Mouse (Mus musculus) liver (tissue): ENCODE results near the gene Gnpnat1.
A peak's percentile ranks its signal among the peaks of the same experiment; 100 is the strongest.

Experiments used
- DNase-seq: peaks from one replicate; pipeline ENCODE4 v3.0.0-alpha.2; 2020; ENCODE audit warnings: mixed read lengths

The Gnpnat1 gene

DNA sequence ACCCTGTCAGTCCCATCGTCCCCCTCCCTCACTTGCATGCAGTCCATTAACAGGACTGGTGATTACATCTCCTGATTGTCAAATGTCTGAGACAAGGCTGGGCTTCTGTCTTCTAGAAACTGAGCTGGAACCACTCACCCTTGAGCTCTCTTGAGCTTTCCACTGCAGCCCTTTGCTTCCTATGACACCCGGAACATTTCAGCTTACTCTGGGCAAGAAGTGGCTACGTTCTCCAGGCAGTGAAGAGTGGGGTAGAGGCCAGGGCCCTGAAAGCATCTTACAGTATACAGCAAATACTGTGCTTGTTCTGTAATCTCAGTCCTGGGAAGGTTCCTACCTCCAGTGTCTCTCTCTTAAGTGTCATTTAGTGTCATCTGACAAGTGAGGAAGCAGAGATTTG lies 15.5 kb downstream of the Gnpnat1 start:
- no peak for DNase-seq

DNA sequence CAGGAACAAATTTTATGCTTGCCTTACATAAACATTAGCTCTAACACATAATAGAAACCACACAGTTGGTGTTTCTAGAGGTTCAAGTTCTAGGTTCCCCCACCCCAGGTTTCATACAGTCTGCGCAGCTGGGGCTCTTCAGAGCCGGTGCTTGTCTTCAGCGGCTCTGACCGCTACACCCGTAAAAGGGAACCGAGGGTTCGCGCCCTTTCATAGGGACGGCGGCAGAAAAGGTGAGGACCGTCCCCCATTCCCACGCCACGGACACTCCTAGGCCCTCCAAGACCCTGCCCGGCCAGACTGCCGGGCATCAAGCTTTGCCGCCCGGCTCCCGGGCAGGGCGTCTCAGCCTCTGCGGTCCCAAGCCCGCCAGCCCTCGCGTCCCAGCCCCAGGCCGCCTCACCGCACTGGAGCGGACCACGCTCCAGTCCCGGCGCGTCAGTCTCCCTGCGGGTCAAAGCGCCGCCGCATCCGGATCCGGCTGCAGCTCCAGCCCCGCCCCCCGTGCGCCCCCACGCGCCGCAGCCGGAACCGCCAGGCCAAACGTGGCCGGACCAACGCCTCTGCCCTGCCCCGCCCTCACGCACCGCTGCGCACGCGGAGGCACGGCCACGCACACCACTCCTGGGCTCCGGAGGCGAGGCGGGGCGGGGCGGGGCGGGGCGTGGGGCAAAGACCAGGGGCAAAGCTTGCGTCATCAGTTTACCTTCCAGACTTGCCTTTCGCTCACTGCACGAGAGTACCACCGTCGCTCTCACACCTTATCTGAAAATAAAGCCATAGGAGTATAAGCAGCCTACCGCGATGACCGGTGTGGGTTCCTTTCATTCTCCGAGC lies 16.1 kb downstream of the Gnpnat1 start:
- DNase-seq: peak; percentile 90

DNA sequence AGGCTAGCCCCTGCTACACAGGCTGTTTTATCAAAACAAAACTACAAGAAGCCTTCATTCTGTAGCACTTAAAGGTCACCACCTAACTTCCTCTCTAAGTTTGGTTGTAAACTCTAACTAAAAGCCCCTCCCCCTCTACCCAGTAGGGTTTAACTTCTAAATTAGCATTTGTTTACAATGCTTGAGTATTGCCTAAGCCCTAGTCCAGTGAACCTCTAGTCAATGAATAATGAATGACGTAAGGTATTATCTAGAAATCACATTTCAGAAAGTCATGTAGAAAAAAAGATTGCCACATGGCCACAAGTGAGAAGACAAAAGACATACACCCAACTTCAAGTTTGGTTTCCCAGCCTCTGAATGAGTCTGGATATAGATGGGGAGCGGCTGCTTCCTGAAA lies 17.2 kb downstream of the Gnpnat1 start:
- DNase-seq: no peak

DNA sequence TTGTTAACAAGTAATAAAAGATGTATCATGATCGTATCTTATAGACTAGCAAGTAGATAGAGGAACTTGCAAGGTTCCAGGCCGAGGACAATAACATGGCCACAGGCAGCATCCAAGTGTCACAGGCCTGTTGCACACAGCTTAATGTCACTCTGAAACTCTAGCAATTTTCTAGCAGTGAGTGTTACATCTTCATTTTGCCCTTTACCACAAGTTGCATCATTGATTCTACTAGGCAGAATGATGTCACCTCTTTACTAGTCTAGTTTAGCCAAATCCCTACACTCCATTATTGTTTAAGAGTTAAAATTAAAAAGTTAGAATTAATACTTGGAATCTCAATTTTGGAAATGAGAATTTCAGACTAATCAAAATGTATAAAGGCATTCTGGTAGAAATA lies 19.1 kb downstream of the Gnpnat1 start:
- no peak for DNase-seq

DNA sequence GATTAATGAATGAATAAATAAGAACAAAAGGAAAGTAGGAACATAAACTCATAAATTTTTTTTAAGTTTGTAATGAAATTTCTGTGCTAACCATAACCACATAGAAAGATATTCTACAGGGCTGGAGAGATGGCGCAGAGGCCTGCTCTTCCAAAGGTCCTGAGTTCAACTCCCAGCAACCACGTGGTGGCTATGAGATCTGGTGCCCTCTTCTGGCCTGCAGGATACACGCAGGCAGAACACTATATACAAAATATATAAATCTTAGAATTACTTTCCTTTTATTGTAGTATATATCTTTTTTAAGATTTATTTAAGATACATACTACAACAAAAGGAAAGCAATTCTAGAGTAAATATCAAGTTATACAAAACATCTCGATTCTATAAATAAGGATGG lies 21.8 kb downstream of the Gnpnat1 start:
- DNase-seq: peak; percentile 9

DNA sequence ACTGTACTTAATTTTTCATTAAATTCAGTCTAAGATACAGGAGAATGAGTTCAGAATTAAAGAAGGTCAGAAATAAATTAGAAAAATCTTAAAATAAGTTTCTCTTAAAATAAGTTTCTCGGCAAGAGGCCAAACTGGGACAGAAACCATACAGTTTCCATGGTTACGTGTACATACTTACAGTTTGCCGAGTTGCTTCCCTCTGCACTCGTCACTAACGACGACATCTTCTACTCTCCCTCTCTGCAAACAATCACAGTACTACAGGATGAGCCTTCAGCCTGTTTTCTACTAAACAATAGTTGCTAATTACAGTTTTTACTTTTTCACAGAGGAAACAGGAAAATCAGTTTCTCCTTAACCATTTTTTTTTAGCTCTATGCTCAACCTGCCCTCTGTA lies 24.0 kb downstream of the Gnpnat1 start:
- DNase-seq: no peak

DNA sequence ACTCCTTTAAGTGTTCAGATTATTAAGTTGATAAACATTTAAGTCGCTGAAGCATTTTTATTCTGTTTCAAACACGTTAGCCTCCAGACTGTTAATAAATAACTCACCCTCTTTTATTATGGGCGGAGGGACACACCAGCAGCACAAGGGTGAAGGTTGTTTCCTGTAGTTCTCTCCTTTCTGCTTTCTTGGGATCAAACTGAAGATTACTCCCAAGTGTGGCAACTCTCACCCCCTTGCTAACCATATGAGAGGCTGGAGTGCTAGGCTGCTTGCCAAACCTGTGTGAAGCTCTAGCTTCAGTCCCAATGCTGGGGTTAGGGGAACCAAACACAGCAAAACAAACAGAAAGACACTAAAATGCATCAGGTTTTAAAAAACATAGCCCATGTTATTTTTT lies 25.9 kb downstream of the Gnpnat1 start:
- no peak for DNase-seq

DNA sequence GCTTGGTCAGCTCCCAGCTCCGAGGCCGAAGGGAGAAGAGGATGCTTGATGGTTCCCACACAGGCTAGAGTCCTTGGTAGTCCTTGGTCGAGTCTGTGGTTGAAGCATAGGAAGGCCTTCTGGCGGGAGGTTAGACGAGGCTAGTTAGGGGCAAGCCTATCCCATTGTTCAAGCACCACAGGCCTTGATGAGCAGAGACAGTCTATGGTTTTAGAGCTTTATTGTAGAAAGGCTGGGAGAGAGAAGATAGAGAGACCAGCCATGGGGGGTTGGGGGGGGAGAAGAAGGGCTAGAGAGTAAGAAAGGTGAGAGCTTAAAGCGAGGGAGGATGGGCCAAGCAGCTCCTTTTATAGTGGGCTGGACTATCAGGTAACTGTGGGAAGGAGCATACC lies 39.5 kb downstream of the Gnpnat1 start:
- DNase-seq: no peak

DNA sequence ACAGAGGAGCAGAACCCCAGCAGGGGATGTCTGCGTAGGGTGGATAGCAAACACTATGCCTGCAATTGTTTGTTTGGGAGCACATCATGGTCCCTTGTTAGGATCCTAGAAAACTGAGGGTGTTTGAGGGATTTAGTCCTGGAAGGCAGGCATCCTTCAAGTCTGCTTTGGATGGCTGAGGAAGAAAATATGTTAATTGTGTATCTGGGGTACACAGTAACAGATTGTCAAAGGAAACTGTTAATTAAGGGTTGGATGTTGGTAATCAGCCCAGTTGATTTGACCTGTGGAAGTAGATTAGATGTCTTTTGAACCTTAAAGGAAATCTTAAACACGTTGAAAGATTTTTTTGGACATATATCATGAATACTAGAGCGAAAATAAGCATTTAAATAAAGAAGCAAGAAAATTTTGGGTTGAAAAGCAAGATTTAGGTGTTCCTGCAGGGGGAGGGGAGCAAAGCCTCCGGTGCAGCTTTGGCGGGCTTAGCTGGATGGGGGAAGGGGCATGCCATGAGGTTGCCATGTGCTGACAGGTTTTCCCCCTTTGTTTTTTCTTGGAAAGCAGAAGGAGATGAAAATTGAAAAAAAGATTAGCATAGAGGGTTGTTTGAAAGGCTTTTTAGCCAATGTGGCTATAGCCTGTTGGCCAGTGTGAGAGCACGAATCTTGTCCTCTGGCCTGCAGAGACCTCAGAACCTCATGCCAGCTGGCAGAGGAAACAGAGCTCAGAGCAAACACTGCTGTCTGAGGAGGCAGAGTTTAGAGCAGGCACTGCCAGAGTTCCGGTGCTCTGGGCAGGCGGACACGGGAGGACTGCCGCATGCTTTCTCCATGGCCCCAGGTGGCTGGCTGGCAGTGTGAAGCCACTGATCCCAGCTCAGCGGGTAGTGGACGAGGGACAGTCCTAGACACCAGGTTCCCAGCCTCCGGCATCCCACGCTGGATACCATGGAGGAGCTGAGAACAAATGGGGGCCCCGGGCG lies 40.2 kb downstream of the Gnpnat1 start:
- no peak for DNase-seq

DNA sequence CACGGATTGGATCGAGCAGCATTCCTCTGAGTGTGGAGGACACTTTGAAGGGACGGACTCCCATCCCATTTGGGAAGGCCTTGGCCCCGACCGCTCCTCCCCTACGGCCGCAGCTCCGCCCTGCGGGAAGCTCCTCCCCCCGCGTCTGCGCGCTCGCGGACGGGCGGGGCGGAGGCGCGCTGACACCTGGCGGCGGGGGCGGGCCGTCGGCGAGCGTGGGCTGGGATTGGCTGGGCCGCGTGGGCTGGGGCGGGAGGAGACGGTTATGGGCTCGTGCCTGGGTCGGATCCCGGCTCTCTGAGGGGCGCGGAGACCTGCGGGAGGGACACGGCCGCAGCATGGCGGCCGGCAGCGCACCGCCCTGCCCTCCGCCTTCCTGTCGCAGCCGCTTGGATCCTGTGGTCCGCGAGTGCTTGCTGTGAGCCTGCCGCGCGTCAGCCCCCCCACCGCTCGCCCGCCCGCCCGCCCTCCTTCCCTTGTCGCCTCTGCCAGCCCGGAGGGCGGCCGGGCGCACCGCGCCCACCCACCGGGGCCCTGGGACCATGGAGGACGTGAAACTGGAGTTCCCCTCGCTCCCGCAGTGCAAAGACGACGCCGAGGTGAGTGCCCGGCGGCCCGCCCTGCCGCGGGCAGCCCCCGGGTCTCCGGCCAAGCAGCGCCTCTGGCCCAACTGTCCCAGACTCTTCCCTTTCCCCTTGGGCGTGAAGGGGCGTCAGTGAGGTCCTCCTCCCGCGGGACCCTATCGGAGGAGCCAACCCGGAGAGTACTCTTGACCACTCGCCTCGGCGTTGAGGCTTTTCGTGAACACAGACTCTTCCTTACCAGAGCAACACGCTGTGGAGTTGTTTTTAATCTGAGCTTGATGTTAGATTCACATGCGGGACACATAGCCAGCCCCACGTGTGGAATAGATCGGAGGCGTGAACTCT lies 53.5 kb downstream of the Gnpnat1 start, which contains the start of gene Styx:
TSS of gene Styx (plus strand) at position 163 of the 929 bp plus-strand sequence.
- DNase-seq: peak; percentile 98

DNA sequence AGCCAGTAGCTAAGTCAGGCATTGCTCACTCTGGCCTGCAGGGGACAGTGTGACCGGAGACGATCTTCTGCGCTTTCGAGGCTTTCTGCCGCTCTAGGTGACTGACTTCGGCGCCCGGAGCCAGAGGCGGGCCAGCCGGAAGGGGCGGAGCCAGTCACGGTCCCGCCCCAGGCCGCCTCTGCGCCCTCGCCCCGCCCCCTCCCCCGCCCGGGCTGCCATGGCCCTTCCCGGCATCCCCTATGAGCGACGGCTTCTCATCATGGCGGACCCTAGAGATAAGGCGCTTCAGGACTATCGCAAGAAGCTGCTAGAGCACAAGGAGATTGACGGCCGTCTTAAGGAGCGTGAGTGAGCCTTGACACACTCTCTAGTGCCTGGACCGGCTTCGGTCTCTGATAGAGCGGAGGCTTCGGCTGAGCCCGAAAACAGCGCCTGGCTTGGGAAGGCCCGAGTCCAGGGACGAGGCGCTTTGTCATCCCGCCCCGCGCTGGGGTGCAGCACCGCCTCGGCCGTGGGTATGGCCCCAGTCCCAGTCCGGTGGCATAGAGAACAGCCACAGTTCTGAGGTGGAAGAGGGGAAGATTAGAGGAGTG lies 75.0 kb downstream of the Gnpnat1 start, which contains the start of gene Psmc6:
TSS of gene Psmc6 (plus strand) at position 200 of the 593 bp plus-strand sequence.
- peak; percentile 94 for DNase-seq

DNA sequence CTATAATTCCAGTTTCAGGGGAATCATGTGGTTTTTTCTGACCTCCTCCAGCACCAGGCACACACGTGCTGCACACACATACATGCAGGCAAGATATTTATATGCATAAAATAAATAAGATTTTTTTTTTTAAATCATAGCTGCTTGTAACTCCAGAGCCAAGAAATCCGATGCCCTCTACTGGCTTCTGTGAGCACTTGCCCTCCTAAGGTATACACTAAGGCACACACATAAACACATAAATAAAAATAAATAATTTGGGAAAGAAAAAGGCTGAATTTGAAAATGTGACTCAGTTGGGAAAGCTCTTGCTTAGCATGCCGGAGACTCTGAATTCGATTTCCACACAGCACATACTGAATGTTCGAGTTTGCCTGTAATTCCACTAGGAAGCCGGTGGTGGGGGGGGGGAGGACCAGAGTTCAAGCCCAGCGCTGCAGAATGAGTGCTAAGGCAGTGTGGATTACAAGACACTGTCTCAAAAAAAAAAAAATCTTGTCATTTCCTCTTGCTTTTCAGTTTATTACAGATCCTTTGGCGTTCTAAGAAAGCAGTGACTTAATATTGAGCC lies 75.6 kb downstream of the Gnpnat1 start:
- no peak for DNase-seq

DNA sequence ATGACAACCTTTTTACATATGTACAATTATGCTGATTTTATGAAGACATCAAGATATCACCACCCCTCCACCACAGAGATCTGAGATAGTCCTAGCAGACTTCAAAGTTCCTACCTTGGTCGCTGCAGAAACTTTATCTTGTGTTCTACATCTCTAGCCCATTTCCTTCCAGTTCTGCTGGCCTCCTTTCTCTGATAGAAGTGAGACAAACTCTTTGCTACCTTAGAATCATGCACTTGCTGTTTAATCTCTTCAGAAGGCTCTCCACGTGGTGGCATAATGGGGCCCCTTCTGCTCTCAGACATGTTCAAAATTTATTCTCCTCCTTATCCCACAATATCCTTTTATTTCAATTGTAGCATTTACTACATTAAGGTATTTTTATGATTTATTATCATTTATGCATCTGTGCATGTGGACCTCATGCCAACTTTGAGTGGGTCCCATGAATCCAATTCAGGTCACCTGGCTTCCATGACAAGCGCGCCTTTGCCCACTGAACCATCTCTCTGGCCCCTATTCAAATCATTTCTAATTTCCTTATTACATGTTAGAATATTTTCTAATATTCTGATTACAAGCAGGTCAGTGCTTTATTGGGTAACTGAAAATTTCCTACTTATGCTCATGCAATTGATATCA lies 76.5 kb downstream of the Gnpnat1 start:
- DNase-seq: no peak
